Mouse (Mus musculus): Measurements from ENCODE around the gene Nos1.

Gene Nos1

GRCm38 (mm10) chr5:117955675-117956420 lies 175.0 kb downstream of the Nos1 start:
- DNase-seq (ENCODE audit: low spot score) = no peak

GRCm38 (mm10) chr5:117964750-117965149 lies 183.9 kb downstream of the Nos1 start:
- no peak for DNase-seq (ENCODE audit: low spot score)

- no peak for DNase-seq (ENCODE audit: low spot score)
Observed at GRCm38 (mm10) chr5:117966956-117967355, 186.1 kb downstream of the Nos1 start.

- no peak for DNase-seq (ENCODE audit: low spot score)
Observed at GRCm38 (mm10) chr5:117967659-117968069, 186.8 kb downstream of the Nos1 start.

GRCm38 (mm10) chr5:117969681-117970427 lies 189.0 kb downstream of the Nos1 start:
- DNase-seq (ENCODE audit: low spot score) = no peak

GRCm38 (mm10) chr5:117976263-117976656 lies 195.4 kb downstream of the Nos1 start:
- no peak for DNase-seq (ENCODE audit: low spot score)

- peak; percentile 91 for DNase-seq (ENCODE audit: low spot score)
Observed at GRCm38 (mm10) chr5:117976657-117977500, 196.0 kb downstream of the Nos1 start, which contains the start of gene Fbxo21. Gene Fbxo21 (plus strand): TSS chr5:117976730.

GRCm38 (mm10) chr5:117977501-117978158 lies 196.8 kb downstream of the Nos1 start:
- DNase-seq (ENCODE audit: low spot score) = no peak

- no peak for DNase-seq (ENCODE audit: low spot score)
Observed at GRCm38 (mm10) chr5:117978159-117978697, 197.4 kb downstream of the Nos1 start.

- DNase-seq (ENCODE audit: low spot score) = no peak
Observed at GRCm38 (mm10) chr5:117979082-117979481, 198.2 kb downstream of the Nos1 start.

GRCm38 (mm10) chr5:117980921-117981320 lies 200.1 kb downstream of the Nos1 start:
- no peak for DNase-seq (ENCODE audit: low spot score)

GRCm38 (mm10) chr5:117981943-117982342 lies 201.1 kb downstream of the Nos1 start:
- no peak for DNase-seq (ENCODE audit: low spot score)

GRCm38 (mm10) chr5:117986327-117986726 lies 205.5 kb downstream of the Nos1 start:
- no peak for DNase-seq (ENCODE audit: low spot score)

- no peak for DNase-seq (ENCODE audit: low spot score)
Observed at GRCm38 (mm10) chr5:117987891-117988290, 207.1 kb downstream of the Nos1 start.

- no peak for DNase-seq (ENCODE audit: low spot score)
Observed at GRCm38 (mm10) chr5:117988367-117988766, 207.5 kb downstream of the Nos1 start.

GRCm38 (mm10) chr5:117989773-117990172 lies 208.9 kb downstream of the Nos1 start:
- DNase-seq (ENCODE audit: low spot score) = no peak

GRCm38 (mm10) chr5:117990957-117991356 lies 210.1 kb downstream of the Nos1 start:
- no peak for DNase-seq (ENCODE audit: low spot score)

- no peak for DNase-seq (ENCODE audit: low spot score)
Observed at GRCm38 (mm10) chr5:117993550-117993949, 212.7 kb downstream of the Nos1 start.

- DNase-seq (ENCODE audit: low spot score) = no peak
Observed at GRCm38 (mm10) chr5:117995372-117995901, 214.6 kb downstream of the Nos1 start.

- no peak for DNase-seq (ENCODE audit: low spot score)
Observed at GRCm38 (mm10) chr5:117995911-117996310, 215.1 kb downstream of the Nos1 start.

- DNase-seq (ENCODE audit: low spot score) = no peak
Observed at GRCm38 (mm10) chr5:117996581-117996980, 215.7 kb downstream of the Nos1 start.

Data from ovary, postnatal 10 days (tissue).